Mouse (Mus musculus) inflammation-experienced regulatory T-cells (primary cell): ENCODE data around the gene Crybg2. TPM values are rescaled to one million over a fixed set of nuclear protein-coding genes. Genes with fewer than 3 reads are reported as not detected.

Source experiments
- polyA plus RNA-seq, 2 experiments: library from polyadenylated mRNA; unstranded; fragments of 100-300 nt; shearing (Covaris generic); gene quantifications; one replicate each; pipeline ENCODE4 v1.2.1; 2017

The Crybg2 gene
- polyA plus RNA-seq = 10 to 100 TPM; 17.9 to 18.0 TPM

DNA sequence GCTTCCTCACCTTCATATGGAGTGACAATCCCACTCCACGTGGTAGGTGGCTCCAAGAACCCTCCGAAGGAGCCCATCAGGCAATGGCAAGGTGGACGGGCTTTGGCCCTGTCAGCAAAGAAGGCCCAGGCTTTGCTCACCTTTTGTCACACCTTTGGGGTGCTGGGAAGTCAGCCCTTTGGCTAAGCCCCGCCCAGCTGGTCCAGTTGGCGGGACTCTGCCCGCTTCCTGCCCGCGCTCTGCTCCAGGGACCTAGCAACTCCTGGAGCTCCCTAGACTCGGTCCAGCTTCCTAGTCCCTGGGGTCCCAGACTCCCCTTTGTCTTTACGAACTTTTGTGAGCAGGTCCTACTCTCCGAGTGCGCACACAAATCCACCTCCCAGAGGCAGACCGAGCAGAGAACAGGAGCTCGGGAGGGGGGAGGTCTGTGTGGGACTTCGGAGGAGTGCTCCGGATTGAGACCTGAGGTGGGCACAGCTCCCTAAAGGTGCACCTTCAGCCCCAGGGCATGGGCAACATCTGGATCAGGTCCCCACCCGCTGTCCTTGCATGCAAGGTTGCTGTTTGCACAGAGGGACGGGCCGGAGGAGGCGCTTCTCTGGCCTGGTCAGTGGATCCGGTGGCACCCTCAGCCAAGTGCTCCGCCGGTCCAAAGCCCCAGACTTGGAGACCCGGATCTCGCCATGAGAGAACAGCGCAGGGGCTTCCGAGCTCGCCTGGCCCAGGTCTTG is at the start of gene Crybg2:
TSS of gene Crybg2 (plus strand) at position 681 of the 731 bp plus-strand sequence.

DNA sequence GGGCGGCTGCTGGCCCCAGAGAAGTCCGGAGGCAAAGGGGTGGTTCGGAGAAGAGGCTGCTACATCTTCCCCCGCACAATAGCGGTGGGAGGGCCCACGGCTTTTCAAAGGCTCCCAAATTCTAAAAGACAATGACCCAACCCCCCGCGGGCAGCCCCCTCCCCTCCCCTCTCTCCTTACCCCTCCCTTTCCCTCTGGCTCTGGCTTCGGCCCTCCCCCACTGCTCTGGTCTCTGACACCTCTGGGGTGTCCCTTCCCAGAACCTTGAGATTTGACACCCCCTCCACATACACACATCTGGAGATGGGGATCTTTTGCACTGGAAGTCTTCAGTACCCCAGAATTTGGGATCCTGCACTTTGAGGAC is 41.9 kb upstream of the Crybg2 start, which contains the start of gene Lin28a:
TSS of gene Lin28a (minus strand) at position 63 of the 367 bp plus-strand sequence.

DNA sequence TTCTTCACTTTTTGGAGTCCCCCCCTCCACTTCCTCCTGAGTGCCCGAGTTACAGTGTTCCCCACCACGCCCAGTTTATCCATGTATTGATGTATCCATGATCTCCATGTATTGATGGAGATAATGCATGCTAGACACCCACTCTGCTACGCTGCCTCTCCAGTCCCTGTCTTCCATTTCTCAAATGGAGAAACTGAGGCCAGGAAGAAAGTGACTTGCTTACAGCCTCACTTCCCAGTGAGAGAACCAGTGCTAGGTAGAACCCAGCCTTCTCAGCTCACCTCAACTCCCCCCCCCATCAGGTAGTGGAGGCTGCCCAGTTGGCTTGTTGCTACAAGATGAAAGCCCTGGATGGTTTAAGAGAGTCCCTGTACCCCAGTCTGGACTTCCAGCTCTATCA is 7.1 kb upstream of the Crybg2 start, which contains the start of gene Zfp683:
TSS of gene Zfp683 (plus strand) at position 301 of the 400 bp plus-strand sequence.

DNA sequence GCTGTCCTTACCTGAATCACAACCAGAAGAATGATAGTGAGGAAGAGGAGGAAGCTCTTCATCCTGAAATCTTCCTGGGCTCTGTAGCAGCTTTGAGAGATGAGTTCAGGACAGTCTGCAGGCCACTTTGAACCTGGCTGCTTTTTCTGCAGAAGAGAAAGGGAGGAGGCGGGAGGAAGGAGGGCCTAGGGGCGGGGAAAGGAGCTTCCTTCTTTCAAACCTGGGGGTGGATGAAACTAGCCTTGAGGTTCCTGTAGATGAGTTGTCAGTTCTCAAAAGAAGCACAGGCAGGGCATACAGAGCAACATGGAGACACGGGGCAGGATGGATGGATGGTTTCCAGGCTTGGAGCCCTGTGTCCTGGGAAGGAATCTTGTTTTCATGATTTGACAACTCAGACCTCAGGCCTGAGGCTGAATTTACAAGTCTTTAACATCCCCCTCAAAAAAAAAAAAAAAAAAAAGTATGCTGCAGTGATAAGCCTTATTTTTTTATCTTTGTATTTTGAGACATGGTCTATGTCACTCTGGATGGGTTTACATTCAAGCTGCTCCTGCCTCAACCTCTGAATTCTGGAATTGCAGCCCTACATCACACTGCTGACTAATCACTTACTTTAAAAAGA is 34.4 kb downstream of the Crybg2 start, which contains the start of gene Cd52:
TSS of gene Cd52 (minus strand) at position 160 of the 625 bp plus-strand sequence.

DNA sequence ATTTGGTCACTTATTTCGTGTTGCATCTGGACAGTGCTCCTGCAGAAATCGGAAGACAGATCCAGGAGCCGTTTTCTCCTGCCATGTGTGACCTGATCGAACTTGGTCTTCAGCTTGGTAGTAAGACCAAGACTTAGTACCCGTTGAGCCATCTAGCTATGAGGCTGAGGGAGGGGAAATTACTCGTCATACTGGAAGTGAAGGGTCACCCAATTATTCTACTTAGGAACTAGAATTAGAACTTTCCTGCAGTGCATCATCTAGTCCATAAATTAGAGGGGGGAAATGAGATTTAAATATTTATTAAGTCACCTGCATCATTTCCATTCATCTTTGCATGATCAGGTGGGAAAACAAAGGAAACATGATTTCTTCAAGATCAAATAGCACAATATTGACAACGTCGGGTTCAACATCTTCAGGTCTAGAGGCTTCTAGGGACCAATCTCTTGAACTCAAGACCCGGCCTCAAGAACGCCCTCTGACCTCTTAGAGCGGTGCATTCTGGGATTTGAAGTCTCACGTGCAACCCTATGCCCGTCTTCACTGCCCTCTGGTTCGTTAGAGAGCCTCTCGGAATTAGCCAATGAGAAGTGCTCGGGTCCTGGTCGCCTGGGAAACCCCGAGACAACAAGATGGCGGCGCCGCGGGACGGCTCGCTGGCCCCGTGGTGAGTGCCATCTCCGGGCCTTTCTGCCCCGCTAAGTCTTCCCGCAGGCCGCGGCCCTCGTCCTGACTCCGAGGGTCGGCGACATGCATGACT is 41.5 kb downstream of the Crybg2 start, which contains the start of gene Ubxn11:
TSS of gene Ubxn11 (plus strand) at position 592 of the 763 bp plus-strand sequence.

DNA sequence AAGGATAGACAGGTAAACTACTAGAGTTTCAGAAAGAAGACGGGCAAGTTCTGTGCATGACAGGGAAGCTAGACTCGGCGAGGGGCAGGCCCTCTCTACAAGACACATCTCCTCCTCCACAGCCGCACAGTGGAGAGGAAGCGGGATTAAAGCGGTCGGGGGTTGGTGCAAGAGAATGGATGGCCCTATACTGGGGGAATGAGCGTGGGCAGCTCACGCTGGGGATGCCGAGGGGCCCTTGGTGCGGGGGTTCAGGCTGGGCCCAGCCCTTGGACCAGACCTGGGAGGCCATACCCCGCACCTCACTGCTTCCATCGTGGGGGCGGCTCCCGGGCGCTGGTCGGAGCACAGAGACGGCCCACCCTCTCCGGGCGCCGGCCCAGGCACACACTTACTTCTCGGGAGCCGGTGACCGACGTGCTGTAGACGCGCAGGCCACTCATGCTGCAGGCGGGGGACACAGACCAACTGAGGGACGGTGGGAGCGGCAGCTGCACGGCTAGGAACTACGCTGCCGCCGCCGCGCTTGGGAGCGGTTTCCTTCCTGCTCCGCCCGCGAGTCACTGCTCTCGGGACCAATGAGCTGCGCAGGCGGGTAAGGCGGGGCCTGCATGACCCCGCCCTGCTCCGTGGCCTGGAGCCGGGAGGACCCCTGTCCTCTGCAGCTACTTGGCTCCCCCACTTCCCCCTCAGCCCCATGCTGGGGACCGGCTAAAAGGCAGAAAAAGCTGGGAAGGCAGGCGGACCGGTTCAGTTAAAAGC is 67.8 kb downstream of the Crybg2 start, which contains the start of gene Sh3bgrl3:
TSS of gene Sh3bgrl3 (minus strand) at position 569 of the 762 bp plus-strand sequence.

Other genes starting within 250 kb of the Crybg2 start
- 100 to 1,000 TPM; 230 to 291 TPM for gene Rps6ka1, start 173.0 kb upstream of the Crybg2 start, polyA plus RNA-seq
- 100 to 1,000 TPM; 309 to 348 TPM for gene Hmgn2, start 92.2 kb upstream of the Crybg2 start, polyA plus RNA-seq
- 10 to 100 TPM; 25.3 to 33.8 TPM for gene Dhdds, start 59.9 kb upstream of the Crybg2 start, polyA plus RNA-seq
- gene Lin28a, start 42.0 kb upstream of the Crybg2 start, polyA plus RNA-seq = not detected
- gene Zfp683, start 7.0 kb upstream of the Crybg2 start, polyA plus RNA-seq = 1 to 10 TPM; 1.4 to 4.9 TPM
- 1,000 to 10,000 TPM; 2,589 to 2,801 TPM for gene Cd52, start 34.3 kb downstream of the Crybg2 start, polyA plus RNA-seq
- 10 to 100 TPM; 46.7 to 60.6 TPM for gene Ubxn11, start 41.8 kb downstream of the Crybg2 start, polyA plus RNA-seq
- gene Sh3bgrl3, start 68.0 kb downstream of the Crybg2 start, polyA plus RNA-seq = 1,000 to 10,000 TPM; 1,401 to 1,596 TPM
- 100 to 1,000 TPM in 1 of 2 experiments, 10 to 100 TPM in 1; 70.5 to 104 TPM for gene Cep85, start 126.3 kb downstream of the Crybg2 start, polyA plus RNA-seq
- gene Gm7534, start 142.2 kb downstream of the Crybg2 start, polyA plus RNA-seq = under 1 TPM in 1 of 2 experiments, not detected in 1; 0.32 TPM
- gene Catsper4, start 166.6 kb downstream of the Crybg2 start, polyA plus RNA-seq = not detected
- under 1 TPM in 1 of 2 experiments, not detected in 1; 0.17 TPM for gene Cnksr1, start 177.6 kb downstream of the Crybg2 start, polyA plus RNA-seq
- 1 to 10 TPM; 3.2 to 5.7 TPM for gene E130218I03Rik, start 182.8 kb downstream of the Crybg2 start, polyA plus RNA-seq
- 10 to 100 TPM; 18.4 to 25.6 TPM for gene Zfp593, start 184.8 kb downstream of the Crybg2 start, polyA plus RNA-seq
- gene Gm30191, start 186.1 kb downstream of the Crybg2 start, polyA plus RNA-seq = not detected
- under 1 TPM in 1 of 2 experiments, not detected in 1; 0.22 TPM for gene Grrp1, start 193.3 kb downstream of the Crybg2 start, polyA plus RNA-seq
- 10 to 100 TPM; 14.0 to 16.6 TPM for gene Pdik1l, start 227.1 kb downstream of the Crybg2 start, polyA plus RNA-seq